Mouse (Mus musculus) cerebellum, postnatal 14 days (tissue): ENCODE measurements around the gene C1qtnf5.
A peak's percentile ranks its signal among the peaks of the same experiment; 100 is the strongest.

ENCODE experiments used
- DNase-seq, 2 experiments: peaks; one replicate each; pipeline ENCODE4 v3.0.0; 2021; ENCODE audit warnings: mixed read lengths in 2 of 2

Gene C1qtnf5

DNA sequence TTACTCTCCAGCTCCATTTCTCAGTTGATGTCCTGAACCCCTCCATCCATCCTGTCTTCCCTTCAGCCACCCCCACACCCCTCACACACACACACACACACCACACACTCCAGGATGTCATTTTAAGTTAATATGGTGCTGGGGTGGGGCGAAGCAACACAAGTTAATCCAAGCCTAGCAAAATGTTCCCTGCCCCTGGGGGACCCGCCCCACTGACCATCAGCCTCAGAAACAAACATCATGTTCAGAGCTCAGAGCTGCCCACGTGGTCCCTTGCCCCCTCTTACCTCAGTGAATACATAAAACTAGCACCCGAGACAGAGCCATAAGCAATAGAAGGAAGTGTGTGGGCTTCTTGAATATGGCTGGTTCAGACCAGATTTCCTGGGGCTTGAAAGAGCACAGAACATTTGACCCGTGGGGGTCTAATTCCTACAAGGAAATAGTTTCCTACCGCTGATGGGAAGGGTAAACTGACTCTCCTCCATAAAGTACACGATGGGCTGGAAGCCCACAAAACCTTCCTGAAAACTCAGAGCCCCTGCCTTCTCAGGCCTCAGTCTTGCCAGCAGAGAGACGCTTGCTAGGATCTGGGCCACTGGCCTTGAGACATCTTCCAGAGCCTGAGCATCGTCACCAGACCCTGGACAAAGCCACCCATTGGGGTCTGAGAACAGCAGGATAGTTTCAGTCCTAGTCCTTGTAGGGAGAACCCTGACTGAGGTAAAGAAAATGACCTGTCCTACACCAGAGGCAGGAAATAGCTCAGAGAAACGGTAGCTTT, 26.9 kb upstream of the C1qtnf5 start:
- no peak for DNase-seq

DNA sequence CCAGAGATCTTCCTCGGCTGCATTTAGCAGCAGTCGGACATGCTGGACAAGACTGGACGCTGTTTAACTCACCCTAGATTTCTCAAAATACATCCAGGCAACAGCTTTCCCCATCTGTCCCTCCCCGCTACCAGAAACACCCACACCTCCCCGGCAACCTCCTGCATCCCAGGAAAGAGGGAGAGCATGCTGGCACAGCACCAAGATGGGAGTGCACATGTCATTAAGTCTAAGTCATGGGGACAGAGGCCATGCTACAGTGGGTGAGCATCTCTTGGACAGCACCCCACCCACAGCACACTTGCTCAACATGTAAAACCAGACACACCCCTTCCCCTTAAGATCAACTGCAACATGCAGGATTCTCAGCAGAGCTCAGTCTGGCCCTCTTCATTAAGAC, 26.1 kb upstream of the C1qtnf5 start:
- DNase-seq: no peak

DNA sequence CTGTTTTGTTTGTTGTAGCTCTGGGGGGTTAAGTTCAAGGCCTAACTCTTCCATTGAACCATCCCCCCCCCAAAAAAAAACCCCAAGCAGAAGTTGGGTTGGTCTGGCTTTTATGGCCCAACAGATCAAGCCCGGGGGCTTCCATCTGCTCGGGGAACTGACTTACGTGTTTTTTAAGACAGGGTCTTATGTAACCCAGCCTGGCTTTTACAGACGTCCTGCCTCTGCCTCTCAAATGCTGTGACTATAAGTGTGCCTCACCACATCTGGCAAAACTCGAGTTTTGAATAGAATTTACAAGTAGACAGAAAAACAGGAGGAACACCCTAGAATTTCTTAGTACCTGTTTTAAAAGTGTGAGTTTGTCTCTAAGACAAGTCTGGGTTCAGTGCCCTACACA, 25.5 kb upstream of the C1qtnf5 start:
- DNase-seq: no peak

DNA sequence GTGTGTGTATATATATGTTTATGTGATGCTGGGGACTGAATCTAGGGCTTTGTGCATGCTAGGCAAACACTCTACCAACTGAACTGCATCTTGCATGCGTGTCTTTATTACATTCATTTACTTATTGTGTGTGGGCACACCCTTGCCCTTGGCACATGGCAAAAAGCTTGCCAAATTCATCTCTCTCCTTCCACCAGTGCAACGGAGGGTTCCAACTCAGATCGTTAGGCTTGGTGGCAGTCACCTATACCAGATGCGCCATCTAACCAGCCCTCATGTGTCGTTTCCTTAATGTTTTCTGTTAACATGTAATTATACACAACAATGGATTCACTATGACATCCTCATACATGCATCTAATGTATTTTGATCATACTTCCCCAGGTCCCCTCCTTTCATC, 24.8 kb upstream of the C1qtnf5 start:
- no peak for DNase-seq

DNA sequence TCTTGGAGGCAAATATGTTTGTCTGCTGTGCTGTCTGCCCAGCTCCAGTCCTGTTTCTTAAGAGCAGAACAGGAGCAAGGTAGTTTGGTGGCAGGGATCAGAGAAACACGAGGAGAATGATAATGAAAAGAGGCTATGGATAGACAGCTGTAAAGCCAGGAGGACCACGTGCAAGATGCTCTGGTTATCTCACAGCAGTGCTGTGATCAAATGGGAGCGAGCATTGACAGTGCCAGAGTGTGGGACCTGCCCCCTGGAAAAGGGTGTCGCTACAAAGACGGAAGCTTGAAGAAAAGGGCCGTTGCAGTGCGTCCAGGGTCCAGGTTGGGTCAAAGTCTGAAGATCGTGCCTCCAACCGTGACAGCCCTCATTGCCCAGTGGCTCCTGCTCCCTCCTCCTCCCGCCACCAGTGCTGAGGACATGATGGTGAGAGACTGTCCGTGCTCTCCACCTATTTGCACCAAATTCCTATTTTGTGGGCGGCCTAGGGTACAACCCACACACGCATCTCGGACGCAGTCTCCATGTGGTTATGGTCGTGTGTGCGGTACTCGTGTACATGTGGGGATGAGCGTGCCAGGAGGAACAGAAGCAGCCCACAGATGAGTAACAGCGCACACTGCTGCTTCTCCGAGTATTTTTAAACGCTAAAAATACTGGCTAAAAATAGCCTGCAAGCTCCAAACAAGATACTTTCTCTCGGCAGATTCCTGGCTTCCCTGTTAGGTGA, 23.5 kb upstream of the C1qtnf5 start:
- DNase-seq: peak in 1 of 2 experiments; percentile 38

DNA sequence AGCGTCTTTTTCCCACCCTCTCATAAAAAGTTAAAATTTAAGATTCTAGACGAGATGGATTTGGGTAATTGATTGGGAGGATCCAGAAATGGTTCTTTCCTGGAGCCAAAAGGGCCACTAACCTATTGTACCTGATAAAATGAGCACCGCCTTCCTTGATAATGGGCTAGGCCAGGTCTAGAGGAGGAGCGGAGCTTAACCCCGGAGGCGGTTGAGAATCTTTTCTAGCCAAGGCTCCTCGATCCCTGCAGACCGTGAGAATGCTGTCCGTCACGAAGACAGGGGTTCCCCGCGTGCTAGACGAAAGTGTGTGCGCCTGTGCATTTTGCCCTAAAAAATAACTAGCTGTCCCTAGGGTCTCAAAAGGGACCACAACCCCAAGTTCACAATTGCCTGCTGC, 22.8 kb upstream of the C1qtnf5 start:
- no peak for DNase-seq

DNA sequence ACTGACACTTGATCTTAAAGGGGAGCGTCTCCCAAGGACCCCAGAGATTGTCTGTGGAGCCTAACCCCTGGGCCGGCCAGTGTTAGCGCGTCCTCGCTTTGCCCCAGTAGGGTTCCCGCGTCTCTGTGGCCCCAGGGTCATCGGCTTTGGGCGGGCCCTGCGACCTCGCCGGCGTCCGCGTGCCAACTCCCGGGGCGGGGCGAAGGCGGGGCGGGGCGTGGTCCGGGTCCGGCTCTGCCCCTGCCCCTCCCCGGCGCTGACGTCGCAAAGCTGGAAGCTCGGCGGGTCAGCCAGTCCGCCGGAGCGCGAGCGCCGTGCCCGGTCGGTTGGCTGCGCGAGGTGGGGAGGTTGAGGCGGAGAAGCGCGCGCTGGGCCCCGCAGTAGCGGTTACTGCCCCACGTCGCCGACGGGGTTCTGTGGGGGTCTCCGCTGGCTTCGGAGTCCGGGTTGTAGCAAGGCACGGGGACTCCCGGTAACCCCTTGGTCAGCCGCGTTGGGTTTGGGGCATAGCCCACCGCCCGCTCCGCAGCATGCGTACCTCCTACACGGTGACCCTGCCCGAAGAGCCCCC, 22.3 kb upstream of the C1qtnf5 start:
- DNase-seq: peak; percentile 95 to 98

DNA sequence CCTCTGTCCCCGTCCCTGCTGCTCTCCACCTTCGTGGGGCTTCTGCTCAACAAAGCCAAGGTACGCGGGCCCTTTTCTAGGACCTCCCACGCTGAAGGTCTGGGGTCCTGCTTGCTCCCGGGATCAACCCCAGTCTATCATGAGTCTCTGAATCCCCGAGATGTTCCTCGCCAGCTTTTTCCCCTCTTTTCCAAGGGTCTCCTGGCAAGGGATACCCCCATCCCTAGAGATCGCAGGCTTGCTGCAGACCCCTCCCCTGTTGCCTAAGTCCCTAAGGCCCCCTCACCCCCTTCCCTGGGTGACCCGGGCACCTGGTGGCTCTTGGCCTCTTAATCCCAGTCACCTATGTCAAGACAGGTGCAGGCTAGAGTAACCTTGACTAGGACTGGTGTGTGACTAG, 21.8 kb upstream of the C1qtnf5 start:
- peak in 1 of 2 experiments; percentile 24 for DNase-seq

DNA sequence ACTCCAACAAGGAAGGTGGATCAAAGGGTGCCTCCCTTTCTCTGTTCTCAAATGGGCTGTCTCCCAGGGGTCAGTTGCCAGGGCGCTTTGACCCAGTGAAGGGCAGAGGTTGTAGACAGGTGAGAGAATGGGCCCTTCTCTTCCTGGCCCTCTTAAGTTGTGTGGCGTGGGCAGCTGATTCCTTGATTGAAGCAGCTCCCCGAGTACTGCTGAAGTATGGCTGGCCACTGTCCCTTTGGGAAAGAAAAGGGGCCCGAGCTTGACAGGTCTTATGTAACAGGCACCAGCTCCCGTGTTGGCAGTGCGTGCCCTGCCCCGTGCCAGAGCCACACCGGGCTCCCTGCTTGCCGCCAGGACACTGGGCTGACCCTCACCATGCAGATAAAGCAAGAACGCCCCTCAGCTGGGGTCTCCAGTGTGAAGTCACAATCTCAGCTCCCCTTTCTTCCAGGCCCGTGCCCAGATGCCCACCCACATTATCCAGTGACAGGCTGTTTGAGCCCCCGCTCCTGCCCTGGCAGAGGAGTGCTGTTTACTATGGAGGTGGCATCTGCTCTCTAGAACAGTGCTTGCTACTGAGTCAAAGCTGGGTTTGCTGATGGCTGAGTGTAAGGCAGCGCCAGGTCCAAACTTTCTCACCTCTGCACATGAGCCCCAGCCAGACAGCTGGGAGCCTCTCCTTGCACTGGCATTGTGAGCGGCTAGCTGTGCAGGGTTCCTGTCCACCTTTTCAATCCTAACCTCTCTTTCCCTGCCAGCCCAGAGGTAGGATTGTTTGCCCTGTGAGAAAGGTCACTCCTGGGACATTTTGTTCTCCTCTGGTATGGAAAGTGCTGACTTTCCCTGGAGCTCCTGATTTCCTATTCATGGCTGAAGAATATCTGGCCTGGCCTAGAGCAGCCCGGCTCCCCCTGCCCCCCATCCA, 21.0 kb upstream of the C1qtnf5 start:
- peak; percentile 83 to 91 for DNase-seq

DNA sequence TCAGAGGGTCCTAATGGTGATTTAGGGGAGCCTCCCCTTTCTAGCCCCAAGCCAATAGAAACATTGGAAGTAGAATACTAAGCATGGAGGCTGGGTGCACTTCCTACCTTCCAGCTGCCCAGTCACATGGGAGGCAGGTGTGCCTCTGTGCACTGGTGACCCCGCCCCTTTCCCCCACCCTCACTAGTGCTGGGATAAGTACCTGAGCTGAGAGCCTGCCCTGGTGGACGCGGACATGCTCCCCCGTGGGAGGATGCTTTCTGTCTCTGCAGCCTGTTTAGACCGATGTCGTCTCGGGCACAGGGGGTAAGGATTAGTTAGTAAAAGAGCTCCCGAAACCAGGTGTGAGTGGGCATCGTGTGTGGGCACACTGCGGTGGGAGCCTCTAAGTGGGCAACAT, 20.1 kb upstream of the C1qtnf5 start:
- no peak for DNase-seq

DNA sequence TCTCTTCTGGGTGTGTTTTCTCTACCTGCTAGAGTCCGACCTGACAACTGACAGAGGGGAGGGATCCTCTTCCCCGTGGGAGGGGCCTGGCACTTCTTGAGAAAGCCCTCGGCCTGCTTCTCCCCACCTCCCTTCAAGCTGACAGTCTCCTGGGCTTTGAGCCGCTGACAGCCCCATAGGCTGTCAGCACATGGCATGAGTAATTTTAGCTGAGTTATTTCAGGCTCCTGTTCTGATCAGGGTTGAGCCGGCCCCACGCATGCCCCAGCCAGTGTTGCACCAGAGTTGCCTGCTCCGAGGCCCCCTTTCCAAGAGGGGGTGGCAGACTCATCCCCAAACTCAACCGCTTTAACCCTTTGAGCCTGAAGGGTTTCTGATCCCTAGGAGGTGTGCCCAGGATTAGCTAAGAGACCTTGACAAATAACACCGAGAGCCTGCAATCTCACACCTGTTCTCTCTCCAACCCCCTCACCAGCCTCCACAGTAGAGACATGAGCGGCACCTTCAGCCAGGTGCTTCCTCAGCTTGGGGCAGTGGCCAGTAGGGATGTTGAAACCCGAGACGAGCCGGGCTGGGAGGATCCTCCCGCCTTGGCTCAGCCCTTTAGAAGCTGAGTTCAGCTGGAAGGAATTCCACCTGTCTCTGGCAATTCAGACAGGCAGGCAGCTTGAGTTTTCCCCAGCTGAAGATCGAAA, 19.1 kb upstream of the C1qtnf5 start:
- DNase-seq: peak in 1 of 2 experiments; percentile 47

DNA sequence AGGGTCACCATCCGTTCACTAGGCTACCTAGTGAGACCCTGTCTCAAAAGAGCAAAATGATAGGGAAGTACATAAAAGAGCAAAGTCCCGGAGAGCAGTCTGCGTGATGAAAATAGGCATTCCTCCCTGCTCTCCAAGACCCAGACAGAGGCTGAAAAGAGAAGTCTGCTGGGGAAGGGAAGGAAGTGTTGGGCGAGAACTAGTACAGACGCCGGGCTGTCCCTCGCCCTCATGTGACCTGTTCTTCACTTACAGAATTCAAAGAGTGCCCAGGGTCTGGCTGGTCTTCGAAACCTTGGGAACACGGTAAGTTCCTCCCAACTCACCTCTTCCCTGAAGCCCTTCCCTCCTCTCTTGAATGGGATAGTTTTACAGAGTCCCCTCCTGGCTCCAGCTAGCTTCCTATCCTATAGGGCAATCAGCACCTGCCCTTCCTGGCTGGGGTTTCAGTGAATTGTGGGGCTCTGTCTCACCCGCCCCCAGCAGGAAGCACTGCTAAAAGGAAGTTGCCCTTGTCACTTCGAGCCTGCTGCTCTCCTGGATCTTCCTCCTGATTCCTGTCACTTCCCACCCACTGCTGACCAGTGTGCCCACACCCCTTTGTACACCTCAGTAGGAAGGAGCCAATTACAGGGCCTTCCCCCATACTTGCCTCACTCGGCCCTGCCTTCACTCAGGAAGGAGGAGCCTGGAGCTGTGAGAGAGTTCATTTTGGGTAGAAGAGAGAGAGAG, 18.0 kb upstream of the C1qtnf5 start:
- no peak for DNase-seq

DNA sequence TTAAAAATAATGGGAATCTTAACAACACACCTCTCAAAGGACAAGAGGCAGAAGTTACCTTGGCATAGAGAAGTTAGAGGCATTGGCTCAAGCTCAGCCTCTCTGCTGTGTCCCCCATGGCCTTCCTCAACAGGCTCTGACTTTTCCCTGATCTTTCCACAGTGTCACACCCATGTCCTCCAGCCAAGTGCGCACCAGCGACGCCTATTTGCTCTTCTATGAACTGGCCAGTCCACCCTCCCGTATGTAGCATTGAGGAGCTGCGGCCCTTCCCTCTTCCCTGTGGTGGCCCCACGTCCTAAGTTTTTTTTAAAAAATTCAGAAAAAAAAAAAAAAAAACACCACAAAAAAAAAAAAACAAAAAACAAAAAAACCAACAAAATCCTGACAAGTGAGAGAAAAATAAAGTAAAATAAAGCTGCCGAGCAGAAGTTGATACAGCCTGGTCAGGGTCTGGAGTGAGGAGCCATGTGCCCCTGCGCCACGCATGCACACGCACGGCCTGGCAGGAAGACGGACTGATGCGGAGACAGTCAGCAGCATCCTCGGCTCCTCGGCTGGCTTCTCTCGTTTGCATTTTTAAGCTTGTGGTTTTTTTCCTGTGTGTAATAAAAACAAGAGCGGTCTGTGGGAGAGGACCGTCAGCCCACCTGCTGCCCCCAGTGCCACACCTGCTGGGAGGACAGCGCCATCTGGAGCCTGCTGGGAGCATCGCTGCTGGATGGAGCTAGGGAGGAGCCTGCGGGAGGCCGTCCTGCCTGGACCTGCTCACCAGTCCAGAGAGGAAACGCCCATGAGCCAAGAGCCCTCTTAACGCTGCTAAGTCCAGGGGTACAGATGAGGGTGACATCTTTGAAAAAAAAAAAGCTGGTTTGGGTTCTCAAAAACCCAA, 13.2 kb upstream of the C1qtnf5 start:
- DNase-seq: peak; percentile 84 to 89

DNA sequence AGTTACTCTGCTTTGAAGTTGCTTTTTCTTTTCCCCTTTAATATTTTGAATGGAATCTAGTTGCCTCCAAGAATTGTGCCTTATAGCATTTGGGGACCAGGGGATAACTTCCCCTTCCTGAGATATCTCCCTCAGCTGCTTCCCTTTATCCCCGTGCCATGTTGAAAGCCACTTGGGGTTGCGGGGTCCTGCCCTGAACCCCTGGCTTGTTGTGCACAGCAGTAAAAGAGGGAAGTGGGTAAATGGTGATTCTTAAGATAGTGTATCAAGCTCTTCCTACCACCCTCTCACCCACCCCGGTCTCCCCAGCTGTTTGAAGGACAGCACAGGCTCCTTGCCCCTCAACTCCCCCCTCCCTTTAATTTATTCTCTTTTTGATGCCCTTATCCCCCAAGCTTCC, 12.3 kb upstream of the C1qtnf5 start:
- DNase-seq: no peak

DNA sequence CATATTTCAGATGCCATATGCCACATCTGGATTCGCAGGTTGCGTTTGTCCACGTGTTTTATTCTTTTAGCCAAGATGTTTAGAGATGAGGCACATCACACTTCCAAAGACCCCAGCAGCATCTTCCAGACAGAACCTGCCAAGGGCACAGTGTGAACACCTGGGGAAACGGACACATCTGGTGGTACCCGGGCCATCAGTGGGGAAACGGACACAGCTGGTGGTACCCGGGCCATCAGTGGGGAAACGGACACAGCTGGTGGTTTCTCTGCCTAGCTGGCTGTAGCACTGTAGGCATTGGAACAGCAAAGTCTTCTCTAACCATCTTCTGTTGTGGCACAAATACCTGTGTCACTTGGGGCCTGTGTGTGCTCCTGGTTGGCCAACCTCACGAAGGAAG, 11.3 kb upstream of the C1qtnf5 start:
- DNase-seq: no peak

DNA sequence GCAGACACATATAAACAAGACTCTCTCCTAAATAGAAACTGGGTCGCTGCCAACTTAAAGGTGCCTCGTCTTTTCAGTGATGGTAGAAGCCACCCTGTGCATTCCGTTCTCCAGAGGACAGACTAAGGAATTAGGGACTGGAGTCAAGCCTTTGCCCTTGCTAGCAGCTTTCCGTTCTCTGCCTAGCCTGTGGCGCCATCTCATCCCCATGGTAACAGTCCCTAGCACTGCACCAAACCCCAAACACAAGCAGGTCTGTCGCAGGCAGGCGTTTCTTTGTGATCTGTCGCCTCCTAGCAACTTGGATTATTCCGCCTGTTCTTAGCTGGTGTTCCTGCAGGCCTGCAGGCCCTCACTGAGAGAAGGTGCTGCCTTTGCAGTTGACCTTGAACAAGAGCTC, 10.5 kb upstream of the C1qtnf5 start:
- no peak for DNase-seq

DNA sequence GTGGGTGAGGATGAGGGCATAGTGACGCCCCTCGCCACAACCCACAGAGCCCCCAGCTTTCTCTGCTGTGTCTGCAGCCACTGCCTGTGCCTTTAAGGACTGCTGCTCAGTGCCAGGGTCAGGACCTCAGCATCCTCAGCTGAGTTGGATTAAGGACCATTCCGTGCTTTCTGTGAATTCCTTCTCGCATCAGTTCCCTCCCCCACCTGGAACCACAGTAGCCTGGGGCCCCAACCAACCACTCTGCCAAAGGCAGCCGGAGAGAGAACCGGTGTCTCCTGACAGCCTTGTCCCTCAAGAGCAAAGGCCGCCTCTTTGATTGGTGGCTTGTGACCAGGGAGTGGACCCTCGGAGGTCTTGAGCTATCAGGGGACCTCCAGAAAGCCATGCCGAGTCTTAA, 5.6 kb upstream of the C1qtnf5 start, which contains the start of gene Mfrp:
TSS of gene Mfrp (plus strand) at position 240 of the 400 bp plus-strand sequence.
- no peak for DNase-seq

DNA sequence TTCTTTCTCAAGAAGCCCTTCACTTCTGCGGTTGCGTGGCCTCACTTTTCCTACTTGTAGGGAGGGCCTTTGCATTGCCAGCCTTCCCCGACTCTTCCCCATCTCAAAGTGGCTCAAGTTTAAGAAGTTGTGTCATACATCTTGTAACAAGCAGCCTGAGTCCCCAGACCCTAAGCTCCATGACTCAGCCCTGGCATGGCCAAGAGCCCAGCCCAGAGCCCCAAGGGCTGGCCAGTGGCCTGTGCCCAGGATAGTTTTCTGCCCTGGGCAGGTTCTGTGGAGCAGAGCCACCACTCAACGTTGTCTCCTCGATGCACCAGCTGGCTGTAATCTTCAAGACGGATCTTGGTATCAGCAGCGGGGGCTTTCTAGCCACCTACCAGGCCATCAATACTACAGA, 2.2 kb upstream of the C1qtnf5 start:
- DNase-seq: no peak

DNA sequence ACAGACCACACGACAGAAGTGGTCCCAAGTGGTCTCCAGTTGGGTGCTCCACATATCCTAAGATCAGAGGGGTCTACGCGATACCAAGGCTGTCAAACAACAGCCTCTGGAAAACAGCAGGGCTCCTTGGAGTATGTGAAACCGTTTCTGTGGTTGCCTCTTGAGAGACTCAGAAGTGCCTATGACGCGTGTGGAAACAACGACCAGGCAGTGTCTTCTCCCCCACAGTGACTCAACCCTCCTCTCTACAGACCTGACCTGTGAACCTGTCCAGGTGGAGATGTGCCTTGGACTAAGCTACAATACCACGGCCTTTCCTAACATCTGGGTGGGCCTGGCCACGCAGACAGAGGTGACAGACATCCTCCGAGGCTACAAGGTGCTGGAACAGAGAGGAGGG, 1.3 kb upstream of the C1qtnf5 start:
- no peak for DNase-seq

DNA sequence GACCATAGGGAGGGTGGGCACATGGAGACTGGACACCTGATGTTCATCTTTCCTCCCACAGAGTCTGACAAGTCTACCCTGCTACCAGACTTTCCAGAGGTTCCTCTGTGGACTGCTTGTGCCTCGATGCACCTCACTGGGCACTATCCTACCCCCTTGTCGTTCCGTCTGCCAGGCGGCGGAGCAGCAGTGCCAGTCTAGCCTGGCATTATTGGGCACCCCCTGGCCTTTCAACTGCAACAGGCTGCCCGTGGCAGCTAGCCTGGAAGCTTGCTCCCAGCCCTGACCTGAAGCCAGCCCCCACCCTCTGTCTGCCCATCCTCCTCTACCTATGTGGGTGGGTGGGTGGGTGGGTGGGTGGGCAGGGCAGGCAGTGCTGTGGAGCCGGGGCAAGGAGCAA, 863 bp upstream of the C1qtnf5 start:
- DNase-seq: peak in 1 of 2 experiments; percentile 36
